Mouse (Mus musculus) right cerebral cortex, postnatal 36 days (tissue): ENCODE data around the gene Xylt1.

Experiments used
- DNase-seq, 2 experiments: peaks; one replicate each; pipeline ENCODE4 v3.0.0; 2022; ENCODE audit warnings: low spot score in 2 of 2, mixed read lengths in 1 of 2

Xylt1 gene

GRCm38 (mm10) chr7:117435091-117435490, 54.3 kb downstream of the Xylt1 start:
- DNase-seq: no peak

- peak; percentile 57 to 62 for DNase-seq
These were observed 55.1 kb downstream of the Xylt1 start for GRCm38 (mm10) chr7:117435730-117436441.

- peak; percentile 24 to 30 for DNase-seq
These were observed 56.1 kb downstream of the Xylt1 start for GRCm38 (mm10) chr7:117436892-117437291.

- peak; percentile 52 to 65 for DNase-seq
These were observed 60.2 kb downstream of the Xylt1 start for GRCm38 (mm10) chr7:117440994-117441393.

- DNase-seq: no peak
These were observed 61.9 kb downstream of the Xylt1 start for GRCm38 (mm10) chr7:117442639-117443038.

GRCm38 (mm10) chr7:117443215-117443614, 62.4 kb downstream of the Xylt1 start:
- DNase-seq: no peak

GRCm38 (mm10) chr7:117445471-117445870, 64.7 kb downstream of the Xylt1 start:
- DNase-seq: no peak

GRCm38 (mm10) chr7:117449605-117450004, 68.8 kb downstream of the Xylt1 start:
- no peak for DNase-seq

- no peak for DNase-seq
These were observed 70.4 kb downstream of the Xylt1 start for GRCm38 (mm10) chr7:117451212-117451611.

- DNase-seq: no peak
These were observed 71.5 kb downstream of the Xylt1 start for GRCm38 (mm10) chr7:117452269-117452668.

- DNase-seq: no peak
These were observed 74.2 kb downstream of the Xylt1 start for GRCm38 (mm10) chr7:117454789-117455548.

- peak; percentile 36 to 69 for DNase-seq
These were observed 81.6 kb downstream of the Xylt1 start for GRCm38 (mm10) chr7:117462196-117462935.

- no peak for DNase-seq
These were observed 84.2 kb downstream of the Xylt1 start for GRCm38 (mm10) chr7:117464956-117465355.

GRCm38 (mm10) chr7:117466006-117466780, 85.4 kb downstream of the Xylt1 start:
- DNase-seq: no peak

GRCm38 (mm10) chr7:117470243-117470802, 89.5 kb downstream of the Xylt1 start:
- DNase-seq: no peak

- peak in 1 of 2 experiments; percentile 14 for DNase-seq
These were observed 91.4 kb downstream of the Xylt1 start for GRCm38 (mm10) chr7:117472055-117472780.

- peak in 1 of 2 experiments; percentile 18 for DNase-seq
These were observed 92.3 kb downstream of the Xylt1 start for GRCm38 (mm10) chr7:117472781-117473743.

GRCm38 (mm10) chr7:117474302-117474701, 93.5 kb downstream of the Xylt1 start:
- no peak for DNase-seq

GRCm38 (mm10) chr7:117475106-117475505, 94.3 kb downstream of the Xylt1 start:
- no peak for DNase-seq
